Mouse (Mus musculus) MEL-GATA-1-ER (cell line): ENCODE results near the gene H1f0.

Experiments
- DNase-seq: peaks from one replicate; pipeline ENCODE4 v3.0.0-alpha.2; 2012; ENCODE audit warnings: low read depth; ENCODE audit errors: extremely low read depth

The H1f0 gene

DNA sequence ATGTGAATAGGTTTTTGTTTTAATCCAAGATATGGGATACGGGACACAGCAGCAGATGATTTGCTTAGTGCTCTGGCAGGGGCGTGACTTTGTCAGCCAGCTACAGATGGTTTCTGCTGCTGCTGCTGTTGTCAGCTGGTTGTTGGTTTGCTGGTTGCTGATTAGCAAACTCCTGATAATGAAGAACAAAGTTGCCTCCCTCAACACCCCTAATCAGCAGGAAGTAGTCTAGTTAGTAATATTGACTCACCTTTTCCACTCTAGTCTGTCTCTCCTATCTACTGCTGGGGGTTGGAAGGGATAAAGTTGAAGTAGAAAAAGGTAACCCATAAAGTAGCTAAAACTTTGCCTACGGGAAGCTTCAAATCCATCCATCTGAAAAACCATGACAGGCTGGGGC is 39.4 kb downstream of the H1f0 start:
- DNase-seq, result peak; percentile 74

DNA sequence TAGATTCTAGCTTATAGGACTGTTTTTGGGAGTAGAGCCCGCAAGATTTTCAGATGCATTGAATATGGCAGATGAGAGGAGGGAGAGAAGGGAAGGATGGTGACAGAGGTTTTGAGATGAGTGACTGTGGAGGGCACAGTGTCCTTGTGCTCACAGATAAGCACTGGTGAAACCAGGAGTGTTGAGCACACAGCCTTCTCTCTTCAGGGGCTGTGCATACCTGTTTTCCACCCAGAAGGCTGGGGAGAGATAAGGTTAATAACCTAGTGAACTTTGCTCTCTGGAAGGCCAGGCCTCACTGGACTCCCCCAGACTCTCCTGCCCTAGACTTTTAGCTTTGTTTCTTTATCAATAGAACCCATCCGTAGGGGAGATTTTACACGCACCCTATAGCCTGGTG is 40.2 kb downstream of the H1f0 start:
- DNase-seq, result no peak

DNA sequence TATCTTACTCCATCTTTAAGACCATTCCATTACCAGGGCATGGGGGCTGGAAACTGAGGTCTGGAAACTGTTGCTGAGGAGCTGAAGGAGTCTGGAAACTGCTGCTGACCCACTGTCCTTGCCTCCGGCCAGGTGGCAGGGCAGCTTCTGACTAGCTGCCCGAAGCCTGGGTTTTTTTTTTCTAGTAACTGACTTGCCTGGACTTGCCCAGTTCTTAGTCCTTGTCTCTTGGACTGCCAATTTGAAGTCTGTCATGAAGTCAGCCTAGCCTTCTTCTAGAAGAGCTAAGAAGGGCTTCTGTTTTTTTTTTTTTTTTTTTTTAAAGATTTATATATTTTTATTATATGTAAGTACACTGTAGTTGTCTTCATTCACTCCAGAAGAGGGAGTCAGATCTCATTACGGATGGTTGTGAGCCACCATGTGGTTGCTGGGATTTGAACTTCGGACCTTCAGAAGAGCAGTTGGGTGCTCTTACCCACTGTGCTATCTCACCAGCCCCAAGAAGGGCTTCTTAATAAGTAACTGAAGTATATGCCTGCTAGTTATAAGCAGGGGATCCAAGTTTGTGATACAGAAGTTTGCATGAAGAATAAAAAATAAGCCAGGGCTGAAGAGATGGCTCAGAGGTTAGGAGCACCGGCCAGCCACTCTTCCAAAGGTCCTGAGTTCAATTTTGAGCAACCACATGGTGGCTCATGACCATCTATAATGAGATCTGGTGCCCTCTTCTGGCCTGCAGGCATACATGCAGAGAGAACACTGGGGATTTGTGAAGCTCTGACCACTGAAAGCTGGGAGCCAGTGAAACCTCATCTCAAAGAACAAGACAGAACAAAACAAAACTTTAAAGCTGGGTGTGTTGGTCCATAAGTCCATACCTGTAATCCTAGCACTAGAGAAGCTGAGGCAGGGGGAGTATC is 43.1 kb downstream of the H1f0 start:
- no peak for DNase-seq

GRCm38 (mm10) chr15:79073752-79074151 is 45.5 kb downstream of the H1f0 start:
- DNase-seq, result no peak

DNA sequence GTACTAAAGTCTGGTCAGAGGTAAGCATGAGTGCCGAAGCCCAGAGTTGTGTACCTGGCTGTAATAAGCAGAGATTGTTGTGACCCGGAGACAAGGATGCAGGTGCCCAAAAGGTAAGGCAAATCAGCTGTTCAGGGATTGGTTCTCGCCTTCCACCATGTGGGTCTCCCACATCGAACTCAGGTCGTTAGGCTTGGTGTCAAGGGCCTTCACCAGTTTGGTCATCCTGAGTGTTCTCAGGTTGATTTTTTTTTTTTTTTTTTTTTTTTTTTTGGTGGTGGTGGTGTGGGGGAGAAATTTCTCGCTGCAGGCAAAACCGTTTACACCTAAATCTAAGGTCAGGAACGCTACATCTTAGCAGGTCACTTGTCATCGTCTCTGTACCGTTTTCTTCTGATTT is 46.2 kb downstream of the H1f0 start:
- DNase-seq, result no peak

DNA sequence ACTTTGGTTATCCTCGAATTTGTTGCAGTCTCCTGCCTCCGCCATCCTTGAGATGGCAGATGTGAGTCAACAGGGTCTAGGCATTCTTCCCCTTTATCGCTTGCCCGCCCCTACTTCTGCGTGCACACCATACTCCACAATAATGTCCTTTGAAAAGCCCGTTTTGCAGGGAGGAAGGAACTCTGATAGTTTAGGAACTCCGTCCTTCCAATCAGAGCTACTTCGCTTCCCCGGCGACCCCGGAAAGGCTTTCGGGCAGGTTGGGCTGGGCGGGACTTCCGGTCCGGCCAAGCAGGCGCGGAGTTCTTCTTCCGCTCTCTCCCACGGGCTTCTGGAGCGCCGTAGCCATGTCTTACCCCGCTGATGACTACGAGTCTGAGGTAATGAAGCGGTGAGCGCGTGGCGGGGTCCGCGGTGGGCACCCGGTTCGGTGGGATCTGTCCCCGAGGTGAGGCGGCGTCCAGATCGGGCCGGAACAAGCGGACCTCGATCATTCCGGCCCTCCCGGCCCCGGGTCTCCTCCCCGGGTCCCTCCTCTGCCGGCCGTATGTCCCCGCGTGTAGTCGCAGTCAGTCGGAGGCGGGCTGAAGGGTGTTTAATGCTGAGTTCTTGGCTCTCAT is 46.8 kb downstream of the H1f0 start, which contains the start of gene Eif3l:
TSS of gene Eif3l (plus strand) at position 267 of the 620 bp plus-strand sequence.
- peak; percentile 83 for DNase-seq

DNA sequence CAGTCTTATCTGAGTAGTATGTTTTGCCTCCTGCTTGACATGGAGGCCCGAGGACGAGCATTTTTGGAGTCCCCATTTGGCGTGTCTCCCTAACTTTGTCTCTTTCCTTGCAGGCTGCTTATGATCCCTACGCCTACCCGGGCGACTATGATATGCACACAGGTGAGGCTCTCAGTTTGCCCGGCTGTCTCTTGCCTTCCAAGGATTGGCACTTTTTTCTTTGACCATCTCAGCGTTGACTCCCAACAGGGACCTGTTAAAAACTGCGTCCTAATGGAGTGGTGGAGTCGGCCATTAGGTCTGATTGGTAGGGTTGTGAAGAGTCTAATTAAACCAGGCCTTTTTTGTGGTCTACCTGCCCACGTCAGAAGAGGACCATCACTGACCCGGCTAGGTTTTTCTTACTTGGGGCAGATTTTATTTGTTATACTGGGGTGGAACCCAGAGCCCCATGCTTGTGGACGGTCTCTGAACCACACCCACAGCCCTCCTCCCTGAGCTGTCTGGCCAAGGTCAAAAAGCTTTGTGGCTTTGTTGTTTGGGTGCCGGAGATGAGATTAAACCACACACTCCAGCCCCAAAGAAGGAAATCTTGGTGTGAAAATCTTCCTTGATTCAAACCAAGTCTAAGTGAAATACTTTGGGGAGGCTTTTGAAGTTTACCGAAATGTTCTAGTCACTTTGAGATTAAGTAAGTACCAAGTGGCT is 47.6 kb downstream of the H1f0 start:
- no peak for DNase-seq

DNA sequence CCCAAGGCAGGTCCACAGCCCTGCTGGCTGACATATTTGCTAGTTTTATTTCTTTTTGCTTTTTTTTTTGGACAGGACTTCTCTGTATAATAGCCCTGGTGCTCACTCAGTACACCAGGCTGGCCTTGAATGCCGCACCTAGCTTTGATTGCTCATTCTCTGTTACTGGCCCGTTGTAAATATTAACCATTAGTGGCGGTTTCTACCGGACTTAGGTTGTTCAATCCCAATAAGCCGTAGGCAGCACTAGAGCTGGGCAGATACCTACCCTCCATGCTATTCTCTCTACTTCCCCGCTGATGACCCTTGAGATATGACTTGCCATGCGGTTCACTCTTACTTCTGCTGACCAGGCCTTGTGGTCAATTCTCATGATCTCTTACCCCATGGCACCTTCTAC is 51.3 kb downstream of the H1f0 start:
- DNase-seq, result no peak
